Mouse (Mus musculus): Measurements from ENCODE around the gene Avpr2.

DNA sequence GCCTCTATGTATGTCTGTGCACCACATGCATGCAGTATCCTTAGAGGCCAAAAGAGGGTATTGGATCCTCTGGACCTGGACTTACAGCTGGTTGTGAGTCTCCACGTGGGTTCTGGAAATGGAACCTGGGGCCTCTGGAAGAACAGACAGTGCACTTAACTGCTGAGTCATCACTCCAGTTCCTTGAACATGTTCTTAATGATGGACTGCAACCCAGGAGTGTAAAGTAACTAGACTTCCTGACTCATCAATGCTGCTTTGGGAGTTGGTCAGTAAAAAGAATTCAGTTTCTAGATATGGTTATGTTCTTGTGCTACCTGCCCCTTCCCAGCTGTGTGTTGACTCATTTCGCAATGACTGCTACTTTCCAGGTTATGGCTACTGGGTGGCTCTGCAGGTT lies 40.0 kb downstream of the Avpr2 start:
- no peak for TF ChIP-seq EP300 (IDR thresholded peaks at IDR 0.05; ENCODE audit: low read depth)
- TF ChIP-seq CTCF (IDR thresholded peaks at IDR 0.05; ENCODE audit: low read depth) = no peak

Data from liver, postnatal 0 days (tissue).